Mouse (Mus musculus) kidney, adult 2 months (tissue): ENCODE measurements around the gene 9530003J23Rik.

Source experiments
- CTCF ChIP-seq: fragments of 200-500 bp; conservative IDR thresholded peaks from 2 replicates; pipeline ENCODE4 v1.5.1; 2011; ENCODE audit warnings: low read depth, mild to moderate bottlenecking, control low read depth, low read length, moderate library complexity, mixed read lengths; ENCODE audit not compliant: insufficient read depth, insufficient read length
- POLR2A ChIP-seq: fragments of 200-500 bp; IDR thresholded peaks from one replicate; pipeline ENCODE4 v1.6.1; 2011; ENCODE audit warnings: low read depth, low read length, control low read depth

- TF ChIP-seq CTCF = no peak
- TF ChIP-seq POLR2A = no peak
These were observed 48.0 kb upstream of the 9530003J23Rik start for GRCm38 (mm10) chr10:117286366-117286970.
